Mouse (Mus musculus) olfactory bulb, adult 2 months (tissue): ENCODE measurements around the gene Akap1. TPM values are rescaled to one million over a fixed set of nuclear protein-coding genes. Genes with fewer than 3 reads are reported as not detected.

Experiments
- H3K27ac ChIP-seq: fragments of 200-500 bp; 2 replicates; pipeline ENCODE4 v1.5.1; 2012; ENCODE audit warnings: low read depth, low read length; ENCODE audit not compliant: insufficient read depth
- H3K4me1 ChIP-seq: fragments of 200-500 bp; 2 replicates; pipeline ENCODE4 v1.6.1; 2012; ENCODE audit warnings: low read length; ENCODE audit not compliant: control insufficient read depth, insufficient read depth
- H3K4me3 ChIP-seq: fragments of 200-500 bp; 2 replicates; pipeline ENCODE4 v1.5.1; 2012; ENCODE audit warnings: mild to moderate bottlenecking, low read depth, low read length, moderate library complexity; ENCODE audit not compliant: insufficient read depth
- CTCF ChIP-seq: fragments of 200-500 bp; IDR thresholded peaks from 2 replicates; pipeline ENCODE4 v1.5.1; 2012; ENCODE audit warnings: low read depth, mild to moderate bottlenecking, low read length, moderate library complexity; ENCODE audit not compliant: insufficient read depth
- POLR2A ChIP-seq: fragments of 200-500 bp; IDR thresholded peaks from 2 replicates; pipeline ENCODE4 v1.6.1; 2012; ENCODE audit warnings: mild to moderate bottlenecking, low read depth, low read length, moderate library complexity; ENCODE audit not compliant: insufficient read depth
- WGBS: fragments of 180-500 bp; shearing (Covaris S2); methylation state at CpG from one replicate; pipeline ENCODE4 v1.1.7; 2018; 5-methylcytosine and 5-hydroxymethylcytosine counted together
- polyA plus RNA-seq: library from polyadenylated mRNA; stranded (reverse); fragments of >200 nt; gene quantifications from 2 replicates; pipeline ENCODE4 v1.2.4, GENCODE M21; 2012; ENCODE audit warnings: low replicate concordance; ENCODE audit not compliant: missing spikeins, insufficient read depth, insufficient read length

Akap1 gene
- polyA plus RNA-seq, 1 experiment: not detected

DNA sequence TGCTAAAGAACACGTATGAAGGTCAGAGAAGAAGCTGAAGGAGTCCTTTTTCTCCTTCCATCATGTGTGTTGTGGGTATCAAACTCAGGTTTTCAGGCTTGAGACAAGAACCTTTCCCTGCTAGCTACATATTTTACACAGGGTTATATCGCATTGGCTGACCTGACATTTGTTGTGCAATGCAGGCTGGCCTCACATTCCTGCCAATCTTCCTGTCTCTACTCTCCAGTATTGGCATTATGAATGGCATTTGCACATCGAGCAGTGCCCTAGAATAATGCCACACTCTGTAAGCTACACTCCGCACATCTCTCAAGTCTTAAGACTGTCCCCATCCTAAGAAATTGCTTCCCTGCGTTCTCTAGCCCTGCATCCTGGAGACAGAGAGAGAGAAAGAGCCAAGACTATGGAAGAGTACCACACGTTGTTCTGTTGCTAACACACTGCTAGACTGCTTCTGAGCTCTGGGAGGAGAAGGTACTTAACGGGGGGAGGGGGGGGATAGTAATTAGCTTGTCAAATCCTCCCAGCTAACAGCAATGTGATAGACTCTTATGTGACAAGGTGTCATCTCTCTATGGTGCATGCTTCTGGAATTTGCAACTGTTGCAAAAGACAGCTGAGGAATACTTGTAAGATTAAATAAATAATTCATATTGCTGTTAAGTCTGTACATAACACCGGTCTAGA, 20.1 kb upstream of the Akap1 start:
- H3K27ac ChIP-seq: no peak overlapping the region
- no peaks in the 10 kb centered on the region for H3K4me1 ChIP-seq
- WGBS: 52% methylated on average over 8 of the region's 8 CpGs
- no peak for TF ChIP-seq POLR2A
- TF ChIP-seq CTCF: no peak
- no peak overlapping the region for H3K4me3 ChIP-seq

DNA sequence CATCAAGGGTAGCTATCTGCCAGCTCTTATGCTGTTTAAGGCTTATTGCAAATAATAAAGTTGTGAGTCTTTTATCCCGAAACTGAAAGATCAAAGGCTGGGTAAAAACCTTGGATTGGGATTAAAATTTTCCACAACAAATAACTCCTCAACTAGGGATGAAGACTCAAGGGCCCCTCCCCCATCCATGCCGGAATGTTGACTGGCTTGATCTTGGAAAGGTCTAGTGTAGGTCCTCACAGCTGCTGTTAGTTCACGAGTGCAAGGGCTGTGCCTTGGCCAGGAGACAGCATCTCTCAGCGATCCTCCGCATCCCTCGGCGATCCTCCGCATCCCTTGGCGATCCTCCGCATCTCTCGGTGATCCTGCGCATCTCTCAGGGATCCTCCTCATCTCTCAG, 13.6 kb upstream of the Akap1 start:
- Histone ChIP-seq H3K4me3 (no peak overlapping the region), H3K4me1 (peaks cover 4% of the 10 kb centered on the region; the same call in 1 of the 2 replicates), H3K27ac (no peak overlapping the region)
- 93% methylated on average over 12 of the region's 12 CpGs for WGBS
- no peak for TF ChIP-seq CTCF
- no peak for TF ChIP-seq POLR2A

- 5% methylated on average over 10 of the region's 10 CpGs for WGBS
Observed at GRCm38 (mm10) chr11:88873667-88874030, 9.3 kb upstream of the Akap1 start.

DNA sequence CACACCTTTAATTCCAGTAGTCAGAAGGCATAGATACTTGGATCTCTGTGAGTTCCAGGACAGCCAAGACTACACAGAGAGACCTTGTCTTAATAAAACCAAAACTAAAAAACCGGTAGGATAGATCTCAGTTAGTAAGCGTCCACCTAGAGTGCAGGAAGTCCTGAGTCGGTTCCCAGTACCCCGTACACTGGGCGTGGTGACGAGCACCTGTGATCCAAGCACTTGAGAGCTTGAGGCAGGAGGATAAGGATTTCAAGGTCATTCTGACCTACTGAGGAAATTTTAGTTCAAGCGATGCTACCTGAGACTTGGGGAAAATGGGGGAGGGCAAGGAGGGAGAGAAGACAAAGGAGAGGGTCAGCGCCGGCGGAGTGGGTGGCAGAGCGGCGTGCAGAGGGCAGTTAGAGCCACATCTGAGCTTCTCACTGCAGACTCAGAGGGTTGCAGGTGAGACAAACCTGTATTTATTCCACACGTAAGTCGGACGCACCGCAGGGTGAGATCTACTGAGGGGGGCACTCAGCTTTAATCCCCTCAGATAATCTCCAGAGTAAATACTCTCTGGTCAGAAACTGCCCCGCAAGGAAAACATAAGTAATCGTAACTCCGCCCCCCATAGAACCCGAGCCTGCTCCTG, 8.8 kb upstream of the Akap1 start:
- TF ChIP-seq POLR2A: no peak
- TF ChIP-seq CTCF: no peak
- Histone ChIP-seq H3K4me3 (no peak overlapping the region), H3K27ac (no peak overlapping the region), H3K4me1 (peaks cover 5% of the 10 kb centered on the region; the same call in 1 of the 2 replicates)
- WGBS: 11% methylated on average over 20 of the region's 20 CpGs

More at GRCm38 (mm10) chr11:88873667-88874030, 9.3 kb upstream of the Akap1 start:
- Histone ChIP-seq H3K4me1 (peaks cover 5% of the 10 kb centered on the region; the same call in 1 of the 2 replicates), H3K4me3 (no peak overlapping the region), H3K27ac (no peak overlapping the region)
- TF ChIP-seq POLR2A: no peak
- no peak for TF ChIP-seq CTCF

- TF ChIP-seq POLR2A (no peak), CTCF (no peak)
- WGBS: 97% methylated on average over 2 of the region's 2 CpGs
- Histone ChIP-seq H3K4me1 (peaks cover 5% of the 10 kb centered on the region; the same call in 1 of the 2 replicates), H3K27ac (no peak overlapping the region), H3K4me3 (no peak overlapping the region)
Observed at GRCm38 (mm10) chr11:88869443-88869842, 5.1 kb upstream of the Akap1 start.

DNA sequence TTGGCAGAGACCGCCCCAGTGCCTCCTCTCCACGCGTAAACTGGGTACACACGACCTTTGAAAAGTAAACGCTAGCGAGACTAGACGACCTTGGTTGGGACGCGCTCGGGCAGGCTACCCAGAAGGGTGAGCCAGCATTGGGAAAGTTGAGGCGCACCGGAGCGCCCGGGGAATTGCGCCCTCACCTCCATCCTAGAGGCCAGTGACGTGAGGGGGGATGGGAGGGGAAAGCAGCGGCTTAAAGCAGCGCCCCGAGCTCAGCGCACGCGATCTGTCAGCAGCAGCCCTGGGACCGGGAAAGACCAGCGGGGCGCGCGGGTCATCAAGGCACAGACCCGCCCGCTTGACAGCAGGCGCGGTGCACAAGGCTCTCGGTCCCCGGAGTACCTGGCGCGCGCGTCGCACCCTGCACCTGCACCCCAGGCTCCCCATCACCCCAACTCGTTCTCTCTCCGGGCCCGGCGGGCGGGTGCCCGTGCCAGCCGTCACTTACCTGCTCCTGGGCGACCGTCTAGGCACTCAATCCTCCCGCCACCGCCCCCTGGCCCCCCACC, 405 bp downstream of the Akap1 start:
- Histone ChIP-seq H3K27ac (no peak overlapping the region), H3K4me3 (peak overlapping the region; percentile 79), H3K4me1 (peaks cover 6% of the 10 kb centered on the region)
- 1% methylated on average over 49 of the region's 49 CpGs for WGBS
- TF ChIP-seq CTCF (no peak), POLR2A (no peak)

DNA sequence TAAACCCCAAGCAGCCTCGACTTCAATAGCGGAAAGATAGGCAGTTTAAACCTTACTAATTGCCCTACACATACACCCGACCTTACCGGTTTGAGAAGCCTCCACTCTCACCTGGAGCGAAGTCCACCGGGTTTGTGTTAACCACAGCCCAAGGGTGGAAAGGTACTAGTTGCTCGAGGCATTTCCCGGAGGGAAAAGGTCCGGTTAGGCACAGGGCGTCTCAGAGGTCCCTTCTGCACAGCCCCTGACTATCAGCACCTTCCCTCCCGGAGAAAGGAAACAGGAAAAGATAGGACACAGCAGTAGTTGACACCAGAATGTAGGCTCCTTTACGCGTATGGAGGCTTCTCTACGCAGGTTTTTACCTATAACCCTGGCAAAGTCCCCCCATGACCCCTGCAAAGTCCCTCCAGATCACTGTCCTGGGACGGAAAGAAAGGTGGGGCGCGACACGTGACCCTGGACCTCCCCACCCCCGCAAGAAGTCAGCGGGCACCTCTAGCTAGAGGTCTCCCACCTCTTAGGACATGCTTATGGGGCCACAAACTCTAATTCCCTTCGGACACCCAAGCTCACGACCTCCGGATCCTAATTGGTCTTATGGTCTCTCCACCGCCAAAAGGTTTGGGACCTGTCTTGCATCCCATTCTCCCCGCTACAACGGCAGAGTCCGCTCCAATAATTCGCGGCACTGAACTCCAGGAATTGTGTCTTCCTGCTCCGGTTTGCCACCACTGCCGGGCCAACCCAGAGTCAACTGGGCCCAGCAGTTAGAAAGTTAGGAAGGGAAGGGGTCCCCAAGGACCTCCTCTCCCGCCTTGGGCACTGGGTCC, 1.1 kb downstream of the Akap1 start:
- Histone ChIP-seq H3K4me3 (peak overlapping the region; percentile 79), H3K27ac (no peak overlapping the region), H3K4me1 (peaks cover 6% of the 10 kb centered on the region)
- WGBS: 2% methylated on average over 32 of the region's 32 CpGs
- no peak for TF ChIP-seq CTCF
- TF ChIP-seq POLR2A: no peak

DNA sequence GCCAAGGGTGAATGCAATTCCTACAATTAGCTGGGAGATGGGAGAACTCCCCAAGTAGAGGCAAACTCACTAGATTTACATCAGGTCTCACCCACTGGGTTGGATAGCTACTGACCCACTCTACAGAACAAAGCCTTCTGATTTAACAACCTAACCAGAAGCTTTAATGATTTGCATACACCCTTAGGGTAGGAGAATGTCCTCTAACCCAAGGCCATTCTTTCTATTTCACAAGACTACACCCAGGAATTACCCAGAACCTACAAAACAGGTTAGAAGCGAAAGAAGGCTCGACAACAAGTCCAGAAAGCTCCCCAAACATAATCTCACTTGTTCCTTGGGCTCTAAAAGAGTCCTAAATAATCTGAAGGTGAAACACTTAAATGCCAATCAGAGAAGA, 2.0 kb downstream of the Akap1 start:
- 86% methylated on average over 2 of the region's 2 CpGs for WGBS
- Histone ChIP-seq H3K27ac (no peak overlapping the region), H3K4me1 (peaks cover 9% of the 10 kb centered on the region), H3K4me3 (no peak overlapping the region)
- TF ChIP-seq POLR2A: no peak
- TF ChIP-seq CTCF: no peak

GRCm38 (mm10) chr11:88861060-88861459, 3.3 kb downstream of the Akap1 start:
- WGBS: 76% methylated on average over 3 of the region's 3 CpGs
- no peak overlapping the region for H3K27ac ChIP-seq
- TF ChIP-seq CTCF: no peak
- TF ChIP-seq POLR2A: no peak

More at GRCm38 (mm10) chr11:88861060-88861459, 3.3 kb downstream of the Akap1 start:
- H3K4me1 ChIP-seq: peaks cover 12% of the 10 kb centered on the region
- no peak overlapping the region for H3K4me3 ChIP-seq
